In genomic region chr3:50438081-50438480, GRCm38 (mm10) we compare ENCODE assay signal across 9 mouse cellular contexts. TPM values are rescaled to one million over a fixed set of nuclear protein-coding genes. Genes with fewer than 3 reads are reported as not detected.
DNase-seq lines count a peak whose midpoint lies in the region; ATAC-seq and TF ChIP-seq lines count a peak whose summit lies in the region.
"Not testable (repeated sequence)": the region's sequence is repeated elsewhere in the genome, so short reads cannot be mapped to it uniquely, and the experiment has no call there.
"Had no signal": no experiment of that assay in that cellular context is flagged by ENCODE, and none has a peak within 500 bp of the region (broad histone marks: within the 10 kb centered on the region; RNA-seq: fewer than 3 reads in every experiment).

No protein-coding gene starts in this region.

- H3ac ChIP-seq in C2C12 (ENCODE audit: control insufficient read depth, insufficient read length, low read depth) = not testable (repeated sequence)

- not testable (repeated sequence) for H3K9me3 ChIP-seq in embryonic facial prominence, embryonic 14.5 days (ENCODE audit: control insufficient read depth, low read length); forebrain, postnatal 0 days (ENCODE audit: low read length); hindbrain, embryonic 16.5 days (ENCODE audit: control insufficient read depth, low read length); lung, embryonic 14.5 days (ENCODE audit: low read depth, low read length); stomach, postnatal 0 days (ENCODE audit: control insufficient read depth, low read length)

- not testable (repeated sequence) for H3K4me3 ChIP-seq in C2C12 (ENCODE audit: insufficient read depth, poor library complexity, severe bottlenecking); embryonic facial prominence, embryonic 14.5 days (ENCODE audit: low read depth, low read length); forebrain, postnatal 0 days (ENCODE audit: low read depth, low read length); hindbrain, embryonic 16.5 days (ENCODE audit: low read length); lung, embryonic 14.5 days (ENCODE audit: low read depth, low read length); stomach, postnatal 0 days (ENCODE audit: low read depth, low read length)

- not testable (repeated sequence) for TF ChIP-seq EP300 in stomach, postnatal 0 days (optimal IDR thresholded peaks at IDR 0.05)

- not testable (repeated sequence) for H3K9ac ChIP-seq in embryonic facial prominence, embryonic 14.5 days (ENCODE audit: low read depth, low read length); forebrain, postnatal 0 days; hindbrain, embryonic 16.5 days (ENCODE audit: low read depth, low read length); lung, embryonic 14.5 days; stomach, postnatal 0 days (ENCODE audit: low read length)

- not testable (repeated sequence) for H3K4me2 ChIP-seq in embryonic facial prominence, embryonic 14.5 days (ENCODE audit: low read depth, low read length); forebrain, postnatal 0 days (ENCODE audit: low read depth); hindbrain, embryonic 16.5 days (ENCODE audit: low read length); lung, embryonic 14.5 days; stomach, postnatal 0 days (replicated peaks; ENCODE audit: low read depth)

- not testable (repeated sequence) for H3K27ac ChIP-seq in embryonic facial prominence, embryonic 14.5 days (replicated peaks; ENCODE audit: low read depth, low read length); forebrain, postnatal 0 days (ENCODE audit: low read depth, low read length); hindbrain, embryonic 16.5 days (ENCODE audit: low read depth, low read length); lung, embryonic 14.5 days (ENCODE audit: low read depth); stomach, postnatal 0 days (replicated peaks)

- WGBS in embryonic facial prominence, embryonic 14.5 days = 35% methylated on average over 2 of the region's 2 CpGs
- WGBS in forebrain, postnatal 0 days = 15% methylated on average over 2 of the region's 2 CpGs
- 43% methylated on average over 2 of the region's 2 CpGs for WGBS in hindbrain, embryonic 16.5 days
- 42% methylated on average over 2 of the region's 2 CpGs for WGBS in lung, embryonic 14.5 days
- 43% methylated on average over 2 of the region's 2 CpGs for WGBS in stomach, postnatal 0 days

- H3K4me1 ChIP-seq in embryonic facial prominence, embryonic 14.5 days (ENCODE audit: control insufficient read depth, insufficient read depth, low read length) = peaks cover 10% of the 10 kb centered on the region; the same call in 1 of the 2 replicates
- H3K4me1 ChIP-seq in forebrain, postnatal 0 days (ENCODE audit: insufficient read depth); hindbrain, embryonic 16.5 days (ENCODE audit: control insufficient read depth, insufficient read depth, low read depth, low read length); lung, embryonic 14.5 days (ENCODE audit: insufficient read depth); stomach, postnatal 0 days (replicated peaks; ENCODE audit: control insufficient read depth, insufficient read depth): not testable (repeated sequence)

- TF ChIP-seq CTCF in C2C12 (IDR thresholded peaks at IDR 0.05; ENCODE audit: control insufficient read depth, insufficient read depth, insufficient read length); forebrain, postnatal 0 days (IDR thresholded peaks at IDR 0.05; ENCODE audit: low read depth); lung, embryonic 14.5 days (IDR thresholded peaks at IDR 0.05; ENCODE audit: low read depth); stomach, postnatal 0 days (IDR thresholded peaks at IDR 0.05; ENCODE audit: low read depth): not testable (repeated sequence)

- H3K36me3 ChIP-seq in C2C12 (ENCODE audit: control insufficient read depth, insufficient read depth); embryonic facial prominence, embryonic 14.5 days (ENCODE audit: control insufficient read depth, insufficient read depth, low read length); forebrain, postnatal 0 days (ENCODE audit: insufficient read depth); hindbrain, embryonic 16.5 days (ENCODE audit: control insufficient read depth, insufficient read depth, low read length); lung, embryonic 14.5 days (ENCODE audit: insufficient read depth); stomach, postnatal 0 days (ENCODE audit: control insufficient read depth, insufficient read depth, low read length): not testable (repeated sequence)

- ATAC-seq in embryonic facial prominence, embryonic 14.5 days (ENCODE audit: low read depth); lung, embryonic 14.5 days (ENCODE audit: insufficient read depth): not testable (repeated sequence)
- ATAC-seq in forebrain, postnatal 0 days = peak; percentile 63; the same call in 1 of the 2 replicates
- ATAC-seq in hindbrain, embryonic 16.5 days = peak; percentile 56; the same call in 1 of the 2 replicates
- peak; percentile 39; the same call in 1 of the 2 replicates for ATAC-seq in megakaryocyte-erythroid progenitor cell, adult 5-6 weeks (replicated peaks; ENCODE audit: low FRiP score, low TSS enrichment, poor library complexity, severe bottlenecking)
- peak; percentile 92 for ATAC-seq in stomach, postnatal 0 days (ENCODE audit: low FRiP score, low TSS enrichment)

- H3K79me3 ChIP-seq in C2C12 (ENCODE audit: low read depth) = not testable (repeated sequence)

- DNase-seq in NIH3T3 (ENCODE audit: low read depth) = peak; percentile 23
- peak; percentile 28 for DNase-seq in embryonic facial prominence, embryonic 14.5 days (ENCODE audit: low spot score)
- not testable (repeated sequence) for DNase-seq in forebrain, postnatal 0 days; stomach, postnatal 0 days (ENCODE audit: low spot score)
- DNase-seq in lung, embryonic 14.5 days = peak; percentile 13

- not testable (repeated sequence) for H3K27me3 ChIP-seq in C2C12 (ENCODE audit: control insufficient read depth, insufficient read depth, insufficient read length); embryonic facial prominence, embryonic 14.5 days (replicated peaks; ENCODE audit: control insufficient read depth, insufficient read depth, low read length); forebrain, postnatal 0 days (ENCODE audit: insufficient read depth, low read length); hindbrain, embryonic 16.5 days (replicated peaks; ENCODE audit: control insufficient read depth, insufficient read depth, low read length); lung, embryonic 14.5 days (ENCODE audit: insufficient read depth, low read length); stomach, postnatal 0 days (ENCODE audit: control insufficient read depth, insufficient read depth, low read length)

- H3K79me2 ChIP-seq in C2C12 (ENCODE audit: control insufficient read depth, insufficient read depth) = not testable (repeated sequence)

TF ChIP-seq in C2C12, 6 proteins besides CTCF, POLR2A, EP300 and RAD21:
- peak; percentile 61 for TF ChIP-seq CEBPB (IDR thresholded peaks at IDR 0.05; ENCODE audit: low read depth)

RNA-seq across cellular contexts. Expression of gene Slc7a11, which starts 5.3 kb away (rescaled TPM):
- polyA plus RNA-seq in C2C12 (2012; fragmentation: generic; extraction: Trizol) = 3.1 TPM
- 2.5 and 2.7 TPM in 2 replicates for polyA plus RNA-seq in embryonic facial prominence, embryonic 14.5 days (2014; fragmentation: Nextera tagmentation; extraction: Ambion mirVana)
- total RNA-seq in forebrain, postnatal 0 days (2014; rRNA removed) = 12.9 and 19.0 TPM in 2 replicates
- polyA plus RNA-seq in forebrain, postnatal 0 days (2015; fragmentation: Nextera tagmentation; extraction: Ambion mirVana) = 2.5 and 3.8 TPM in 2 replicates
- 3.4 and 3.8 TPM in 2 replicates for polyA plus RNA-seq in hindbrain, embryonic 16.5 days (2015; fragmentation: Nextera tagmentation; extraction: Ambion mirVana)
- 0.11 and 0.16 TPM in 2 replicates for polyA plus RNA-seq in lung, embryonic 14.5 days (2014; fragmentation: Nextera tagmentation; extraction: Ambion mirVana)
- total RNA-seq in megakaryocyte-erythroid progenitor cell, adult 5-6 weeks (2014; fragmentation: Nextera tagmentation) = 0.59 TPM in 1 of 2 replicates, not detected in the other
- total RNA-seq in megakaryocyte-erythroid progenitor cell, adult 5-6 weeks (2017) = 0.09 and 0.34 TPM in 2 replicates
- 2.3 and 2.4 TPM in 2 replicates for polyA plus RNA-seq in stomach, postnatal 0 days (2015; fragmentation: Nextera tagmentation; extraction: Ambion mirVana)
- polyA plus RNA-seq: erythroblast, embryonic 14.5 days had no signal
